Mouse (Mus musculus) MEL (cell line): Measurements from ENCODE around the gene Fbxl16. TPM values are rescaled to one million over a fixed set of nuclear protein-coding genes. Genes with fewer than 3 reads are reported as not detected.

Source experiments
- DNase-seq: peaks from one replicate; pipeline ENCODE4 v3.0.0; 2011; ENCODE audit warnings: low read depth, low spot score
- H3K27ac ChIP-seq: 2 replicates; pipeline ENCODE4 v1.5.1; 2012; ENCODE audit warnings: low read depth, mild to moderate bottlenecking, control low read depth, low read length, moderate library complexity; ENCODE audit not compliant: control insufficient read depth
- H3K27me3 ChIP-seq, 2 experiments: fragments of 150-350 bp in 1 of 2; sonication (generic) in 1 of 2; 2 replicates each; pipeline ENCODE4 v1.6.1; 2012; ENCODE audit warnings: low read length in 2 of 2, mild to moderate bottlenecking in 2 of 2, improper control_type of control experiment in 1 of 2, moderate library complexity in 1 of 2; ENCODE audit not compliant: insufficient read depth in 2 of 2, control insufficient read depth in 1 of 2
- H3K36me3 ChIP-seq, 2 experiments: 2 replicates each; pipeline ENCODE4 v1.6.1; 2012 to 2014; ENCODE audit warnings: low read length in 2 of 2, improper control_type of control experiment in 1 of 2, inconsistent platforms in 1 of 2, mild to moderate bottlenecking in 1 of 2; ENCODE audit not compliant: insufficient read depth in 2 of 2, control insufficient read depth in 1 of 2
- H3K4me1 ChIP-seq, 2 experiments: fragments of 150-350 bp in 1 of 2; sonication (generic) in 1 of 2; 2 replicates each; pipeline ENCODE4 v1.6.1; 2012; ENCODE audit warnings: low read length in 2 of 2, improper control_type of control experiment in 1 of 2, mild to moderate bottlenecking in 1 of 2; ENCODE audit not compliant: insufficient read depth in 2 of 2, control insufficient read depth in 1 of 2
- H3K4me3 ChIP-seq, 2 experiments: fragments of 150-350 bp in 1 of 2; sonication (generic) in 1 of 2; 2 replicates each; pipeline ENCODE4 v1.5.1; 2012; ENCODE audit warnings: low read depth in 2 of 2, low read length in 2 of 2, mild to moderate bottlenecking in 2 of 2, moderate library complexity in 2 of 2, control low read depth in 1 of 2, improper control_type of control experiment in 1 of 2; ENCODE audit not compliant: control insufficient read depth in 1 of 2, insufficient read depth in 1 of 2
- H3K79me2 ChIP-seq: 2 replicates; pipeline ENCODE4 v1.6.1; 2012; ENCODE audit warnings: mild to moderate bottlenecking, low read length, moderate library complexity; ENCODE audit not compliant: control insufficient read depth, poor library complexity, insufficient read depth
- H3K9ac ChIP-seq: 2 replicates; pipeline ENCODE4 v1.6.1; 2012; ENCODE audit warnings: low read depth, mild to moderate bottlenecking, control low read depth, low read length, moderate library complexity; ENCODE audit not compliant: control insufficient read depth, poor library complexity, severe bottlenecking
- H3K9me3 ChIP-seq: fragments of 150-350 bp; sonication (generic); replicated peaks from 2 replicates; pipeline ENCODE4 v1.6.1; 2012; ENCODE audit warnings: mild to moderate bottlenecking, low read length, improper control_type of control experiment, moderate library complexity; ENCODE audit not compliant: insufficient read depth
- BHLHE40 ChIP-seq: IDR thresholded peaks from 2 replicates; pipeline ENCODE4 v1.6.1; 2012; ENCODE audit warnings: low read depth, mild to moderate bottlenecking, inconsistent platforms, low read length, improper control_type of control experiment, borderline replicate concordance
- CHD1 ChIP-seq: IDR thresholded peaks from 2 replicates; pipeline ENCODE4 v1.6.1; 2012; ENCODE audit warnings: low read depth, mild to moderate bottlenecking, inconsistent platforms, low read length, improper control_type of control experiment
- CHD2 ChIP-seq: IDR thresholded peaks from 2 replicates; pipeline ENCODE4 v1.6.1; 2011; ENCODE audit warnings: low read length, improper control_type of control experiment
- E2F4 ChIP-seq: IDR thresholded peaks from 2 replicates; pipeline ENCODE4 v1.6.1; 2011; ENCODE audit warnings: low read depth, low read length, improper control_type of control experiment, borderline replicate concordance
- ELF1 ChIP-seq: IDR thresholded peaks from 2 replicates; pipeline ENCODE4 v1.6.1; 2014; ENCODE audit warnings: low read depth, mild to moderate bottlenecking, inconsistent platforms, low read length, improper control_type of control experiment, moderate library complexity
- EP300 ChIP-seq, 2 experiments: IDR thresholded peaks; 2 replicates each; pipeline ENCODE4 v1.6.1; 2011; ENCODE audit warnings: improper control_type of control experiment in 2 of 2, low read length in 2 of 2, low read depth in 1 of 2, mild to moderate bottlenecking in 1 of 2
- ETS1 ChIP-seq: IDR thresholded peaks from 2 replicates; pipeline ENCODE4 v1.6.1; 2012; ENCODE audit warnings: low read depth, mild to moderate bottlenecking, inconsistent platforms, low read length, improper control_type of control experiment, moderate library complexity
- GABPA ChIP-seq: IDR thresholded peaks from 2 replicates; pipeline ENCODE4 v1.6.1; 2012; ENCODE audit warnings: low read depth, mild to moderate bottlenecking, inconsistent platforms, low read length, improper control_type of control experiment, moderate library complexity
- GATA1 ChIP-seq: IDR thresholded peaks from 2 replicates; pipeline ENCODE4 v1.6.1; 2011; ENCODE audit warnings: low read depth, low read length, improper control_type of control experiment
- HCFC1 ChIP-seq: IDR thresholded peaks from 2 replicates; pipeline ENCODE4 v1.6.1; 2012; ENCODE audit warnings: low read depth, mild to moderate bottlenecking, inconsistent platforms, low read length, improper control_type of control experiment, moderate library complexity
- JUND ChIP-seq: IDR thresholded peaks from 2 replicates; pipeline ENCODE4 v1.6.1; 2011; ENCODE audit warnings: low read depth, mild to moderate bottlenecking, improper control_type of control experiment, low read length
- MAFK ChIP-seq: IDR thresholded peaks from 2 replicates; pipeline ENCODE4 v1.6.1; 2011; ENCODE audit warnings: low read depth, mild to moderate bottlenecking, low read length, improper control_type of control experiment, borderline replicate concordance
- MAX ChIP-seq: IDR thresholded peaks from 2 replicates; pipeline ENCODE4 v1.6.1; 2011; ENCODE audit warnings: low read length, improper control_type of control experiment
- MEF2A ChIP-seq: IDR thresholded peaks from 2 replicates; pipeline ENCODE4 v1.6.1; 2014; ENCODE audit warnings: low read depth, mild to moderate bottlenecking, inconsistent platforms, low read length, improper control_type of control experiment; ENCODE audit not compliant: poor library complexity, insufficient replicate concordance, severe bottlenecking; ENCODE audit errors: extremely low read depth
- NELFE ChIP-seq: IDR thresholded peaks from 2 replicates; pipeline ENCODE4 v1.6.1; 2011; ENCODE audit warnings: low read depth, low read length, improper control_type of control experiment
- POLR2AphosphoS2 ChIP-seq: IDR thresholded peaks from 2 replicates; pipeline ENCODE4 v1.6.1; 2011; ENCODE audit warnings: low read length, improper control_type of control experiment
- POLR2AphosphoS5 ChIP-seq: IDR thresholded peaks from 2 replicates; pipeline ENCODE4 v1.6.1; 2012; ENCODE audit warnings: low read depth, borderline replicate concordance, mild to moderate bottlenecking, inconsistent platforms, low read length, moderate library complexity, mixed read lengths
- RAD21 ChIP-seq: IDR thresholded peaks from 2 replicates; pipeline ENCODE4 v1.6.1; 2011; ENCODE audit warnings: mild to moderate bottlenecking, low read depth, low read length, improper control_type of control experiment
- RCOR1 ChIP-seq: IDR thresholded peaks from 2 replicates; pipeline ENCODE4 v1.6.1; 2012; ENCODE audit warnings: low read depth, mild to moderate bottlenecking, inconsistent platforms, low read length, improper control_type of control experiment
- TBP ChIP-seq: IDR thresholded peaks from 2 replicates; pipeline ENCODE4 v1.8.0; 2011; ENCODE audit warnings: low read depth, low read length, improper control_type of control experiment
- TCF12 ChIP-seq: IDR thresholded peaks from 2 replicates; pipeline ENCODE4 v1.6.1; 2014; ENCODE audit warnings: low read depth, mild to moderate bottlenecking, inconsistent platforms, low read length, improper control_type of control experiment, moderate library complexity
- UBTF ChIP-seq: IDR thresholded peaks from 2 replicates; pipeline ENCODE4 v1.6.1; 2012; ENCODE audit warnings: low read depth, mild to moderate bottlenecking, inconsistent platforms, low read length, improper control_type of control experiment, moderate library complexity, borderline replicate concordance; ENCODE audit not compliant: insufficient read depth
- ZC3H11A ChIP-seq: IDR thresholded peaks from 2 replicates; pipeline ENCODE4 v1.6.1; 2012; ENCODE audit warnings: low read depth, mild to moderate bottlenecking, inconsistent platforms, low read length, improper control_type of control experiment
- ZKSCAN1 ChIP-seq: IDR thresholded peaks from 2 replicates; pipeline ENCODE4 v1.6.1; 2012; ENCODE audit warnings: low read depth, mild to moderate bottlenecking, inconsistent platforms, low read length, improper control_type of control experiment, moderate library complexity
- ZMIZ1 ChIP-seq: IDR thresholded peaks from 2 replicates; pipeline ENCODE4 v1.6.1; 2012; ENCODE audit warnings: low read depth, mild to moderate bottlenecking, inconsistent platforms, low read length, improper control_type of control experiment, moderate library complexity
- ZNF384 ChIP-seq: IDR thresholded peaks from 2 replicates; pipeline ENCODE4 v1.6.1; 2012; ENCODE audit warnings: low read depth, mild to moderate bottlenecking, inconsistent platforms, low read length, improper control_type of control experiment
- polyA plus RNA-seq, 2 experiments: library from polyadenylated mRNA; stranded (reverse) in 1 of 2; unstranded in 1 of 2; fragments of >175 nt in 1 of 2; fragments of >200 nt in 1 of 2; gene quantifications; 2 replicates each; pipeline versions ENCODE4 v1.2.1 to v1.2.4; 2012; ENCODE audit warnings: low replicate concordance in 2 of 2, low read depth in 1 of 2; ENCODE audit not compliant: insufficient read length in 2 of 2, insufficient read depth in 1 of 2, missing spikeins in 1 of 2
- total RNA-seq: library from RNA; depleted of rRNA; stranded (reverse); fragments of 300-350 nt; gene quantifications from 2 replicates; pipeline ENCODE4 v1.2.3, GENCODE M21; 2012

Fbxl16 gene
- total and polyA plus RNA-seq, 3 experiments = 0.11 TPM; not detected in 2

GRCm38 (mm10) chr17:25837076-25837410 is 28.2 kb downstream of the Fbxl16 start, which contains the start of gene Rhbdl1:
Gene Rhbdl1, minus strand, starts transcription at chr17:25837295.
- Histone ChIP-seq H3K9ac (no peak within 1 kb of the TSS), H3K79me2 (peaks cover 24% of the 10 kb centered on the region), H3K27me3 (no peaks in the 10 kb centered on the region), H3K4me3 (no peak within 1 kb of the TSS), H3K9me3 (no peaks in the 10 kb centered on the region), H3K4me1 (peaks cover 2 to 8% of the 10 kb centered on the region in 2 experiments; a peak in 3 of 4 replicates)
- DNase-seq = no peak
- TF ChIP-seq GABPA (no peak), CHD1 (no peak), TBP (no peak), MEF2A (no peak), CHD2 (no peak), MAX (no peak), ZNF384 (no peak)
- TF ChIP-seq, all 39 proteins: peak for 0
- H3K27ac ChIP-seq = no peak within 1 kb of the TSS
- H3K36me3 ChIP-seq = no peaks in the 10 kb centered on the region; a peak in 2 of 4 replicates

- Histone ChIP-seq H3K27me3 (no peaks in the 10 kb centered on the region), H3K4me1 (peaks cover 2 to 8% of the 10 kb centered on the region in 2 experiments; a peak in 3 of 4 replicates), H3K9ac (no peak overlapping the region), H3K27ac (no peak overlapping the region), H3K9me3 (no peaks in the 10 kb centered on the region), H3K79me2 (peaks cover 20% of the 10 kb centered on the region), H3K36me3 (no peaks in the 10 kb centered on the region; a peak in 2 of 4 replicates), H3K4me3 (no peak overlapping the region)
- DNase-seq = no peak
- no peak for TF ChIP-seq TCF12
- no peak for TF ChIP-seq MEF2A
- TF ChIP-seq ELF1 = no peak
- TF ChIP-seq JUND = no peak
- TF ChIP-seq RAD21 = no peak
- TF ChIP-seq NELFE = no peak
- no peak for TF ChIP-seq BHLHE40
- no peak for TF ChIP-seq ZKSCAN1
- no peak for TF ChIP-seq CHD2
- TF ChIP-seq RCOR1 = no peak
These were observed 28.6 kb downstream of the Fbxl16 start for GRCm38 (mm10) chr17:25837533-25837932.

- no peak for DNase-seq
- Histone ChIP-seq H3K9ac (no peak overlapping the region), H3K9me3 (no peaks in the 10 kb centered on the region)
- TF ChIP-seq ZMIZ1 = no peak
- TF ChIP-seq POLR2AphosphoS2 = no peak
- TF ChIP-seq GATA1 = no peak
- TF ChIP-seq MAFK = no peak
- TF ChIP-seq UBTF = no peak
- no peak for TF ChIP-seq POLR2AphosphoS5
- no peak for TF ChIP-seq ZC3H11A
- TF ChIP-seq TBP = no peak
- TF ChIP-seq EP300 (IDR thresholded peaks at IDR 0.05; ENCODE audit: low read depth in 1 of 2, low read length in 2 of 2) = no peak
- no peak for TF ChIP-seq E2F4
- no peak for TF ChIP-seq HCFC1
- no peak for TF ChIP-seq ZNF384
- TF ChIP-seq JUND = no peak
- TF ChIP-seq ETS1 = no peak
- no peak for TF ChIP-seq NELFE
- TF ChIP-seq, all 39 proteins: peak for 0
- Histone ChIP-seq H3K4me3 (no peak overlapping the region), H3K79me2 (peaks cover 16% of the 10 kb centered on the region), H3K27me3 (no peaks in the 10 kb centered on the region), H3K36me3 (no peaks in the 10 kb centered on the region; a peak in 2 of 4 replicates), H3K4me1 (peaks cover 4 to 15% of the 10 kb centered on the region in 2 experiments; a peak in 3 of 4 replicates), H3K27ac (no peak overlapping the region)
These were observed 30.0 kb downstream of the Fbxl16 start for GRCm38 (mm10) chr17:25838904-25839303.
